Mouse (Mus musculus) kidney, adult 9 months (tissue): ENCODE results near the gene Map4k5.

Experiments used
- DNase-seq: peaks from one replicate; pipeline ENCODE4 v3.0.0; 2022

Gene Map4k5

GRCm38 (mm10) chr12:69833982-69834604 is 58.9 kb downstream of the Map4k5 start:
- no peak for DNase-seq

GRCm38 (mm10) chr12:69831239-69831910 is 61.6 kb downstream of the Map4k5 start:
- no peak for DNase-seq

GRCm38 (mm10) chr12:69828214-69828613 is 64.8 kb downstream of the Map4k5 start:
- DNase-seq = no peak

DNA sequence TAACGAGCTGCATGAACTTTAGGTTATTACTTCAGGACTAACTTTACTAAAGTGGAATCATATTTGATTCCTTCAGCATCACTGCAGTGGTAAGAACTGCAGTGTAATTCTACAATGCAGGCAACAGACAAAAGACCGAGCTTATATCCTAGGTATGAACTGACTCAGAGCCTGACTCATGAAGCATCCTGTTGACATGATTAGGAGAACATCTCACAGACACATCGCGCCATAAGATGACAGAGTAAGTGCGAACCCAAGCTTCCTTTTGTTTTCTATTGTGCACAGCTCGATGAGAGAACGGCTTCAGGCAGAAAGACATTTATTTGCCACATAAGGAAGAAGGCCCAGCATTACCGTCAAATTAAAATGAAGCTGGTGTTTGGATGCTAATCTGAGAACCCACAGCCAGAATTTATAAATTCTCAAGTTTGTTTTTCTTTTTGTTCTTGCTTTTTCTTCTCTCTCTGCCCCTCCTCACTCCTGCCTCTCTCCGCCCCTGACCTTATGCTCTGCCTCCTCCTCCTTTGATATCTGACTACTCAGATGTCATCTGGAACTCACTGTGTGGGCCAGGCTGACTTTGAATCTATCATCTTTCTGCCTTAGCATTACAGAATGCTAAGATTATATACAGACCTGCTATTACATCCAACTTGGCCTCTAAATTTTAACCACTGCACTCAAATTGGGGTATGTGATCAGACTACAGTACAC is 68.0 kb downstream of the Map4k5 start:
- DNase-seq = no peak

DNA sequence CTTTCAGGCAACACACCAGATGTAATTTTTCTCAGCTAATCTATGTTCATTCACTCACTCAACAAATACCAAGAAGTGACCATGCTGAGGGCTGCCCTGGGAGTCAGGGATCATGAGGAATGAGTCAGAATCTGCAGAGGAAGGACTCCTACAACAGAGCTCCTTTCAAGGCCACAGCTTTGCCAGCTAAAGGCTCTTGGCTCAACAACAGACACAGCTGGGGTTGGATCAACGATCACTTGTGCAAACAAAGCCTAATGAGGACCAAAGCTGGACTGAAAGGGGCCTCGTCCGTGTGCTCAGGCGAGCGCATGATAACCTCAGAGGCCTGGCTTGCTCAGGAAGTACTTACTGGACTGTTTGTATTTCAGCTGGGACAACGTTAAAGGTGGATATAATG is 78.7 kb downstream of the Map4k5 start:
- DNase-seq = no peak

GRCm38 (mm10) chr12:69813596-69813995 is 79.4 kb downstream of the Map4k5 start:
- no peak for DNase-seq

DNA sequence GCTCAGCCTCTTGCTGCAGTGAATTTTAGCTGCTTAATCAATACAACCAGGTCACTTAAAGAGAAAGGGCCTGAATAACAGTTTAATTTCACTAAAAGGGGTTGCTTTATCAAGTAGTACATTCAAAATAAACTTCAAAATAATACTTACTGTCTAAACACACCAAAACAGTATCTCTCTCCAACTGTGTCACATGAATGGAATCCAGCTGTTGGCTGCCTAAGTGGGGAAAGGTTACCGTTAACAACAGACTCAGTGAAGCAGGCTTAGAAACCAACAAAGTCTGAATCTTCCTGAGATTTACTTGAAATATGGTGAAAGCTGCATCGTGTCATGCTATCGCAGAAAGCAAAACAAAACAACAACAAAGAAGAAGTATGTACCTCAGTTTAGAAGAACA is 80.0 kb downstream of the Map4k5 start:
- DNase-seq = no peak

DNA sequence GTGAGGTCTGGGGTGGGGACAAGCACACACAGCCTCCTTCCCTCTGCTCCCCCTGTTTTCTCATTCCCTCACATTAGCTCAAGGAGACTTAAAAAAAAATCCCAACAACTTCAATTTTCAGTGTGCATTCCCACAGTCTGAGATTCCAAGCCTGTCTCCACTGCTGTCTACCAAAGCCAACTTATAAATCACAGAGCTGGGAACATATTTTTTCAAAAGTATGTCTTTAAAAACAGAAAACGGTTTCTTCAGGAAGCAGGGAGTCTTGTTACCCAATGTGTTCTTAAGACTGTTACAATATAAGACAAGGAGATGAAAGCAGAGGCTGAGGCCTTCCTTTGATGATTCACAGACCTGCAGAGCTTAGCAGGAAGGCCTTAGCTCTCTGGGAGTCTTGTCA is 81.0 kb downstream of the Map4k5 start:
- DNase-seq = no peak

DNA sequence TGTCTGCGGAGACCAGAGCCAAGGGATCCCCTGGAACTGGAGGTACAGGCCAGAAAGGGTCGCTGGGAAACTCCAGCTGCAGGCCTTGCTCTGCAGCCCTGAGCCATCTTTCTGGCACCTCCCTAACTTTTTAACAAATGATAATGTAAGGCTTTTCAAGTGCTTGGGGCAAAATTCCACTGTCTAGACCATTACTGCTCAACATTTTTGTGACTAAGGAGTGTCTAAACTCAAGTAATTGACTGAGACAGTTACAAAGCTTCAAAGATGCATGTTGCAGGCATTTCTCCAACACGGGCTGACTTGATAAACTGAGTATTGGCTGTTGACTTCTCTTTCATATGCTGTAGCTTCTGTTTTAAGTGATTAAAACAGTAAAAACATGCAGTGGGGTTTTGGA is 83.6 kb downstream of the Map4k5 start:
- DNase-seq = no peak

- no peak for DNase-seq
Observed at GRCm38 (mm10) chr12:69807399-69807985, 85.5 kb downstream of the Map4k5 start.

DNA sequence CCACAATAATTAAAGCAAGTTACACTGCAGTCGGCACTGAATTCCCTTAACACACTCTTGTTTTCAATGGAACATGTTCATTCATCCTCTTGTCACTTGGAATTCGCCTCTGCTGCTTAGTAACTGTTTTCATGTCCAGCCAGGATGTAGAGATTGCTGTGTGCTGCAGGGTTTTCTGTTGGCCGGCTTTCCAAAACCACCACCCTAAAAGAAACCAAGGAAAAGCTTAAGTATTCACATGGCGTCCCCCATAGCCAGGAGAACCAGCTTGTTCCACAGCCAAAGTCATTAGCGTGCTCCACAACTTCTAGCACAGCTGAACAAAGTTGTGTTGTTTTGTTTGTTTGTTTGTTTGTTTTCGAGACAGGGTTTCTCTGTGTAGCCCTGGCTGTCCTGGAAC is 87.9 kb downstream of the Map4k5 start:
- DNase-seq = no peak

GRCm38 (mm10) chr12:69804393-69805070 is 88.5 kb downstream of the Map4k5 start:
- no peak for DNase-seq

DNA sequence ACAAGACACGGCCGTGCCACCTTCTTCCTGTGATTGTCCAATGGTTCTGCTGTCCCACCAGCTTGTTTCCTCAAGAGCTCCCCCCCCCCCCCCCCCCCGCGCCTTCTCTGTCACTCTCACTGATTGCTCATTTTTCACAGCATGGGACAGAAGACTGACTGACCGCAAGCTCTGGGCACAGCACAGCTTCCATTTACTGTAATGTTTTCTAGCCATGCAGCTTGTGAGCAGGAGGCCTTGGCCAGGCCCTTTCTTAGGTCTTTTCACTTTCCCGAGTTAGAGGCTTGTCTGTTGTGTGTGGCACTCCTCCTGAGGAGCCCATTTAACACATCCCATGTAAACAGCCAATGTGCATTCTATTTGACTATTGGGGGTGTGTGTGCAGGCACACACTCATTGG is 89.8 kb downstream of the Map4k5 start:
- DNase-seq = no peak

DNA sequence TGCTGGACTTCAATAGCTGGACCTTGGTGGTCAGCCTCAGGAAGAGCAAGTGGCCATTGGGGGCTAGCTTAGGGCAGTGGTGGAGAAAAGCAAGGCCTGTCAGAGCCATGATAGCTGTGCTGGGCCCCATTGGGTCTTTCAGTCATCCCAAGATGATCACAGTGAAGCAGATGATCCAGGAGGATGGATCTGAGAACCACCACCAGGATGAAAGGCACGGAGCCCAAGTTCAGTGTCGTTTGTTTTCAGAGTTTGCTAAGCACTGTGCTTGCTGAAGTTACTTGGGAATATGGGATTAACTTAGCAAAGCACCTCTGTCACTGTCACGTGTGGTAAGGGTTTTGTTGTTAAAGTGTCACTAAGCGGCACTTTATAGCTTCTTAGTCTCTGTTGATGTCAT is 92.4 kb downstream of the Map4k5 start:
- DNase-seq = no peak

DNA sequence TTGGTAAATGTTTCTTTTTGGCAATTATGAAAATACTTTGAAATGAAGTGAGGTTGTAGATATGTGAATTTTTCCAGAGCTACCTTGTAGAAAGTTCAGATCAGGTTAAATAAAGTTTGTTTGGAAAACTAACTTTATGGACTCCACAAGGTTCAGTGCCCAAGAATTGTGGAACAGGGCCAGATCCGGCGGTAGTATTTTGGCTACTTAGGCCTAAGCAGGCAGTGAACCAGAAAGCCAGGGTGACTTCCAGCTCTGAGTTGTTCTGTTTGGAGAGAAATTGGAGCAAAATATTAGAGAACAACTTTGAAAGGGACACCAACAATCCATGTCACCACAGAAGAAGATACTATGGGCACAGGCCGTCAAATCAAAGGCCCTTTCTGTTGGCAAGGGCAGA is 96.7 kb downstream of the Map4k5 start:
- DNase-seq = peak; percentile 91

- peak; percentile 89 for DNase-seq
Observed at GRCm38 (mm10) chr12:69790530-69791505, 102.2 kb downstream of the Map4k5 start, which contains the start of gene Cdkl1. TSS of gene Cdkl1 (minus strand) at chr12:69791267.

DNA sequence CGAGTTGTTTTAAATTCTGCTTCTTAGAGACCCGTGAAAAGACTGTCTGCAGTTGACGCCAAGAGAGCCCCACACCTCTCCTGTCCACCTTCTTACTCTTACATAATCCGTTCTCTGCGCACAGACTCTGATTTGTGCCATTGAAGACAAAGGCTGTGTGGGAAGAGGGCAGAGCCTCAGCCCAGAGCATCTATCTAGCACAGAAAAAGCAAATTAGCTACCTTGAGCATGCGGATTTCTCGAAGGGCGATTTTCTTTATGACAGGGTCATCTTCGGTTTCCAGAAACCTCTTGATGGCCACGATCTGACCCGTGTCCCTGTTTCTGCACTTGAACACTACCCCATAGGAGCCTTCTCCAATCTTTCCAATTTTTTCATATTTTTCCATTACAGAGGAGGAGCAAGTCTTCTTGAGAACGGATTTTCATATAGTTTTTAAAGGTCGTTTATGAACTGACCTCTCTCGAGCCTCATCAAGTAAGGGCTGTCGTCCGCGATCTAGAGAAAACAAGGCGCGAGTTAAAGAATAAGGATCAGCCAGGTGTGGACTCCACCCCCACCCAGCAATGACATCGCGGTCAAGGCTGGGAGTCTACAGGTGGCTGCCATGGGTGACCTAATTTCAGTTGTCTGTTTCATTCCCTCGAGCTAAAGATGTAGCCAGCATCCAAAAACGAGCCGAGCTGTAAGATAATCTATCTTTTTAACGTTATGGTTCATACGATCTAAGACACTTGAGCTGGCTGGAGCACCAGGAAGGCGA is 103.1 kb downstream of the Map4k5 start:
- peak; percentile 72 for DNase-seq

- DNase-seq = no peak
Observed at GRCm38 (mm10) chr12:69788380-69788779, 104.6 kb downstream of the Map4k5 start.

DNA sequence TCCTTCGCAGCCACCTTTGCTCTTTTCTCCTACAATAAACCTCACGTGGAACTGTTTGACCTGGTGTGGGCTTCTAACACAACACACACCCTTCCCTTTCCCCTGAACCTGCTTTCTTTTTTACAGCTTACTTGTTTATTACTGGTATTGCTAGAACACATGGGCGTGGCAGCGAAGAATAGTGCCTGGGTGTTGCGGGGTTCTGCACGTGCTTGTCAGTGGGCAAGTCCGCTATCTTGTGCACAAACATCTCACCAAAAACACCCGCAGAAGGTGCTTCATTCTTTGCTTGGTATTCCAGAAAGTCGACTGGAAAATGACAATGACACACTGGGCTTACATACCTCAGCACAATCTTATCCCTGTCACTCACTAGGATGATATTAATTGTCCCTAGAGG is 107.5 kb downstream of the Map4k5 start:
- DNase-seq = no peak

DNA sequence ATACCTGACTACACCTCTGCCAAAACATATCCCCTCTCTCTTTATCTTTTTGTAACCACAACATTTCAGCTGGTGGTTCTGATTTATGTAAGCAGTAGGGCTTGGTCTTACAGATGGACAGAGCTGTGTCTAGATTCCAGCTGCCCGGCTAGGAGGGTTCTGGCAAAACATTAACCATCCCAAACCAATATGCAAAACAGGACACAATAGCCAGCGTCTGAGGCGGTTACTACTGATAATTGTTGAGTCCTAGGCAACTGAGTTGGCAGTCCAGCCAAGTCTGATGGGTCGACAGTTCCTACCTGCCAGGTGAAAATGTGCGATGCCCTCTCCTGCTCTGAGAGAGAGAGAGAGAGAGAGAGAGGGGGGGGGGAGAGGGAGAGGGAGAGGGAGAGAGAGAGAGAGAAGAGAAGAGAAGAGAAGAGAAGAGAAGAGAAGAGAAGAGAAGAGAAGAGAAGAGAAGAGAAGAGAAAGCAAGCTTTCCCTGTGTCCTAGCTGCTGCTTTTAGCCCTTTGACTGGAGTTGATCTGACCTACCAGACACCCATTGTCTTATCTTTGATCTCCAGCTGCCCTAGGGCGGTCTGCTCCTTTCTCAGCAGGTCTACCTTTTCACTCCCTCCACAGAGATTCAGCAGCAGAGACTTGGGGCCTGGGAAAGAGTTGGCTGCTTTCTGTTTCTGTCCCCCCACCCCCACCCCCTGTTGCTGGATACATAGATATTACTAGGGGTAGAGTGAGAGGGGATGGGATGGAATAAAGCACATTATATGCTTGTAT is 109.6 kb downstream of the Map4k5 start:
- peak; percentile 93 for DNase-seq
